Mouse (Mus musculus): ENCODE measurements around the gene Relt.
"Not testable (repeated sequence)": the region's sequence is repeated elsewhere in the genome, so short reads cannot be mapped to it uniquely, and the experiment has no call there.

The Relt gene

GRCm38 (mm10) chr7:100873197-100873596, 10.0 kb upstream of the Relt start:
- no peak for DNase-seq

- no peak for DNase-seq
Observed at GRCm38 (mm10) chr7:100871892-100872291, 8.6 kb upstream of the Relt start.

- no peak for DNase-seq
Observed at GRCm38 (mm10) chr7:100871355-100871754, 8.1 kb upstream of the Relt start.

GRCm38 (mm10) chr7:100869877-100870629, 6.8 kb upstream of the Relt start:
- DNase-seq = no peak

- DNase-seq = no peak
Observed at GRCm38 (mm10) chr7:100868551-100868950, 5.3 kb upstream of the Relt start.

- no peak for DNase-seq
Observed at GRCm38 (mm10) chr7:100867561-100867960, 4.3 kb upstream of the Relt start.

GRCm38 (mm10) chr7:100866675-100867074, 3.4 kb upstream of the Relt start:
- DNase-seq = peak; percentile 79

GRCm38 (mm10) chr7:100862353-100862752, 893 bp downstream of the Relt start:
- no peak for DNase-seq

- DNase-seq = no peak
Observed at GRCm38 (mm10) chr7:100861209-100861608, 2.0 kb downstream of the Relt start.

- DNase-seq = no peak
Observed at GRCm38 (mm10) chr7:100860450-100860849, 2.8 kb downstream of the Relt start.

- peak; percentile 80 for DNase-seq
Observed at GRCm38 (mm10) chr7:100855795-100856573, 7.3 kb downstream of the Relt start.

GRCm38 (mm10) chr7:100855300-100855699, 7.9 kb downstream of the Relt start:
- peak; percentile 25 for DNase-seq

- peak; percentile 20 for DNase-seq
Observed at GRCm38 (mm10) chr7:100854861-100855260, 8.4 kb downstream of the Relt start.

- peak; percentile 14 for DNase-seq
Observed at GRCm38 (mm10) chr7:100854137-100854814, 9.0 kb downstream of the Relt start.

GRCm38 (mm10) chr7:100853396-100853795, 9.8 kb downstream of the Relt start:
- DNase-seq = no peak

GRCm38 (mm10) chr7:100851481-100852356, 11.5 kb downstream of the Relt start:
- no peak for DNase-seq

GRCm38 (mm10) chr7:100849508-100849907, 13.7 kb downstream of the Relt start:
- DNase-seq = no peak

GRCm38 (mm10) chr7:100848744-100849143, 14.5 kb downstream of the Relt start:
- peak; percentile 80 for DNase-seq

GRCm38 (mm10) chr7:100847131-100847530, 16.1 kb downstream of the Relt start:
- DNase-seq = no peak

- DNase-seq = not testable (repeated sequence)
Observed at GRCm38 (mm10) chr7:100846033-100846432, 17.2 kb downstream of the Relt start.

GRCm38 (mm10) chr7:100845412-100845811, 17.8 kb downstream of the Relt start:
- DNase-seq = no peak

GRCm38 (mm10) chr7:100845026-100845400, 18.2 kb downstream of the Relt start:
- DNase-seq = no peak
